Comparison of ENCODE assay signal across 8 mouse cellular contexts in the genomic region with DNA sequence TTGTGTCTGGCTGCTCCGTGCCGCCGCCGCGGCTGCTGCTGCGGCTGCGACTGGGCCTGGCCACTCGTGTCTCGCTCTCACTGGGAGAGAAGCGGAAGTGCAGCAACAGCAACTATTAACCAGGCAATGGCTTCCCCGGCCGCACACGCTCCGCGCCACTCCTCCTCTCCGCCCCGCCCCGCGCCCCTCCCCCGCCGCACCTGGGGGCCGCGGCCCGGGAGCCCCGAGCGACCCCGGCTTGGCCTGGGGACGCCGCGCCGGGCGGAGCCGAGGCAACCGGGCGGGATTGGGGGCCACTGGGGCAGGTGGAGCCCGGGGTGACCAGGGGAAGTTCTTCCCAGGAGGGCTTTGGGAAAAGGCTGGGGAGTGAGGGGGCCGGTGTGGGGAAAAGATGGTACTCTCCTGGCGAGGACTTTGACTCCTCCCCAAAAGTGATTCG. TPM values are rescaled to one million over a fixed set of nuclear protein-coding genes. Genes with fewer than 3 reads are reported as not detected.
DNase-seq lines count a peak whose midpoint lies in the region; ATAC-seq lines count a peak whose summit lies in the region.

A gene (minus strand): TSS at position 167 of the 439 bp plus-strand sequence.

- intact Hi-C loops in gastrocnemius, postnatal 14 days (cut with DNase I; ENCODE audit: low total_unique reads), result no loop called here
- intact Hi-C loops in left cerebral cortex, postnatal 14 days (cut with DNase I), result loop anchor here (2.0 kb wide), 1 partner anchor 61 kb away; a partner anchor contains a TSS

- peak; percentile 69 for DNase-seq in gastrocnemius, postnatal 14 days
- DNase-seq in left cerebral cortex, postnatal 14 days (ENCODE audit: low spot score in 2 of 2), result peak; percentile 49 to 70
- peak; percentile 64 for DNase-seq in right cerebral cortex, postnatal 14 days
- DNase-seq in urinary bladder, postnatal 4 days (ENCODE audit: low spot score in 2 of 2), result peak; percentile 66

- ATAC-seq in activated CD4-positive, CD25-positive, alpha-beta regulatory T cell, adult 4 months, result peak; percentile 96
- ATAC-seq in common myeloid progenitor, adult 5-6 weeks (replicated peaks; ENCODE audit: low read depth, poor library complexity, severe bottlenecking), result peak; percentile 88
- peak; percentile 94 for ATAC-seq in inflammation-experienced regulatory T-cells, adult 6 months
- ATAC-seq in megakaryocyte-erythroid progenitor cell, adult 5-6 weeks (replicated peaks; ENCODE audit: low FRiP score, low TSS enrichment, poor library complexity, severe bottlenecking), result peak; percentile 84

RNA-seq across cellular contexts. Expression of the gene that starts here (rescaled TPM):
- polyA plus RNA-seq in activated CD4-positive, CD25-positive, alpha-beta regulatory T cell, adult 4 months (2017; shearing (Covaris generic)), result 10 to 100 TPM; 31.1 to 63.4 TPM
- total RNA-seq in common myeloid progenitor, adult 5-6 weeks (2017), result 73.3 and 90.2 TPM in 2 replicates
- total RNA-seq in gastrocnemius, postnatal 14 days (2021), result 100 to 1,000 TPM; 112 to 128 TPM
- 10 to 100 TPM; 36.4 to 53.2 (median 52.3) TPM for polyA plus RNA-seq in inflammation-experienced regulatory T-cells, adult 6 months (2017; shearing (Covaris generic))
- 100 to 1,000 TPM; 119 to 127 TPM for total RNA-seq in left cerebral cortex, postnatal 14 days (2021)
- total RNA-seq in megakaryocyte-erythroid progenitor cell, adult 5-6 weeks (2014; fragmentation: Nextera tagmentation), result 85.8 and 104 TPM in 2 replicates
- total RNA-seq in megakaryocyte-erythroid progenitor cell, adult 5-6 weeks (2017), result 55.6 and 69.5 TPM in 2 replicates

Comparison
In these comparisons a context has a peak if more than half of its experiments do, and no peak if none do; other contexts are left out.
1. Peak in every context shown above with its lines: DNase-seq and ATAC-seq.